Mouse (Mus musculus) inflammation-experienced regulatory T-cells, adult 6 months (primary cell): ENCODE data around the gene Hmg20b. TPM values are rescaled to one million over a fixed set of nuclear protein-coding genes. Genes with fewer than 3 reads are reported as not detected.

Experiments
- ATAC-seq: one replicate; pipeline ENCODE4 v1.8.0; 2017
- polyA plus RNA-seq, 3 experiments: library from polyadenylated mRNA; unstranded; fragments of 100-300 nt; shearing (Covaris generic); gene quantifications; one replicate each; pipeline ENCODE4 v1.2.1; 2017

Hmg20b gene
- polyA plus RNA-seq, 3 experiments from 2014 or later: 17.1 to 20.4 (median 17.8) TPM

GRCm38 (mm10) chr10:81378553-81379182 is 28.4 kb upstream of the Hmg20b start:
- peak; percentile 93 for ATAC-seq

GRCm38 (mm10) chr10:81377793-81378552 is 27.7 kb upstream of the Hmg20b start, which contains the start of gene Fzr1:
Fzr1 (minus strand) TSS chr10:81378516.
- no peak for ATAC-seq

- ATAC-seq: no peak
Measured at GRCm38 (mm10) chr10:81377362-81377664, 27.0 kb upstream of the Hmg20b start.

- ATAC-seq: no peak
Measured at GRCm38 (mm10) chr10:81376561-81377361, 26.5 kb upstream of the Hmg20b start.

GRCm38 (mm10) chr10:81375322-81375721 is 25.0 kb upstream of the Hmg20b start:
- ATAC-seq: no peak

GRCm38 (mm10) chr10:81367207-81367495 is 16.9 kb upstream of the Hmg20b start:
- ATAC-seq: no peak

GRCm38 (mm10) chr10:81366477-81367206 is 16.4 kb upstream of the Hmg20b start:
- ATAC-seq: no peak

- ATAC-seq: no peak
Measured at GRCm38 (mm10) chr10:81365672-81366476, 15.6 kb upstream of the Hmg20b start, which contains the start of gene 4930404N11Rik. 4930404N11Rik (minus strand) TSS chr10:81365816.

- ATAC-seq: no peak
Measured at GRCm38 (mm10) chr10:81365073-81365472, 14.8 kb upstream of the Hmg20b start.

GRCm38 (mm10) chr10:81364666-81365065 is 14.4 kb upstream of the Hmg20b start:
- no peak for ATAC-seq

- ATAC-seq: no peak
Measured at GRCm38 (mm10) chr10:81363436-81364346, 13.4 kb upstream of the Hmg20b start.

- no peak for ATAC-seq
Measured at GRCm38 (mm10) chr10:81362336-81362949, 12.2 kb upstream of the Hmg20b start.

GRCm38 (mm10) chr10:81360721-81361120 is 10.4 kb upstream of the Hmg20b start:
- ATAC-seq: no peak

GRCm38 (mm10) chr10:81358841-81359240 is 8.6 kb upstream of the Hmg20b start:
- ATAC-seq: no peak

- no peak for ATAC-seq
Measured at GRCm38 (mm10) chr10:81358209-81358608, 7.9 kb upstream of the Hmg20b start.

- peak; percentile 97 for ATAC-seq
Measured at GRCm38 (mm10) chr10:81356991-81357844, 6.9 kb upstream of the Hmg20b start, which contains the start of gene Mfsd12. Mfsd12 (plus strand) TSS chr10:81357491.

- no peak for ATAC-seq
Measured at GRCm38 (mm10) chr10:81356352-81356990, 6.2 kb upstream of the Hmg20b start.

GRCm38 (mm10) chr10:81355533-81355932 is 5.3 kb upstream of the Hmg20b start:
- no peak for ATAC-seq
